Mouse (Mus musculus): ENCODE measurements around the gene Fzd2. TPM values are rescaled to one million over a fixed set of nuclear protein-coding genes. Genes with fewer than 3 reads are reported as not detected.

Gene Fzd2
- total and polyA plus RNA-seq, 3 experiments, result 2.6 to 10.0 (median 2.8) TPM

GRCm38 (mm10) chr11:102568191-102568590, 36.0 kb upstream of the Fzd2 start:
- Histone ChIP-seq H3K9ac (ENCODE audit: low read depth, low read length) (no peak overlapping the region), H3K27me3 (ENCODE audit: control insufficient read depth, insufficient read depth, low read length) (no peaks in the 10 kb centered on the region), H3K79me2 (replicated peaks; ENCODE audit: control insufficient read depth, insufficient read depth, low read length) (no peaks in the 10 kb centered on the region), H3K4me1 (ENCODE audit: control insufficient read depth, insufficient read depth, low read length) (no peaks in the 10 kb centered on the region; the same call in 1 of the 2 replicates), H3K4me3 (no peak overlapping the region), H3K27ac (no peak overlapping the region), H3K36me3 (ENCODE audit: control insufficient read depth, insufficient read depth, low read length) (no peaks in the 10 kb centered on the region)
- WGBS, result 77% methylated on average over 12 of the region's 12 CpGs
- DNase-seq, result no peak
- intact Hi-C loops (cut with DNase I), result no loop called here
- TF ChIP-seq POLR2A (IDR thresholded peaks at IDR 0.05; ENCODE audit: insufficient read depth, low read depth, low read length), result no peak
- TF ChIP-seq CTCF (IDR thresholded peaks at IDR 0.05), result peak; percentile 63

- DNase-seq, result no peak
- no peak overlapping the region for H3K27ac ChIP-seq
- H3K4me3 ChIP-seq, result no peak overlapping the region
- TF ChIP-seq EP300 (IDR thresholded peaks at IDR 0.05; ENCODE audit: insufficient read depth, low read depth, low read length) (no peak), POLR2A (IDR thresholded peaks at IDR 0.05; ENCODE audit: insufficient read depth, low read depth, low read length) (no peak), CTCF (IDR thresholded peaks at IDR 0.05) (no peak)
- H3K9ac ChIP-seq (ENCODE audit: low read depth, low read length), result no peak overlapping the region
- no peaks in the 10 kb centered on the region for H3K36me3 ChIP-seq (ENCODE audit: control insufficient read depth, insufficient read depth, low read length)
- H3K4me1 ChIP-seq (ENCODE audit: control insufficient read depth, insufficient read depth, low read length), result no peaks in the 10 kb centered on the region; the same call in 1 of the 2 replicates
- no peaks in the 10 kb centered on the region for H3K79me2 ChIP-seq (replicated peaks; ENCODE audit: control insufficient read depth, insufficient read depth, low read length)
- 47% methylated on average over 7 of the region's 7 CpGs for WGBS
- H3K27me3 ChIP-seq (ENCODE audit: control insufficient read depth, insufficient read depth, low read length), result no peaks in the 10 kb centered on the region
- intact Hi-C loops (cut with DNase I), result no loop called here
These were observed 35.3 kb upstream of the Fzd2 start for GRCm38 (mm10) chr11:102568756-102569377.

- Histone ChIP-seq H3K27me3 (ENCODE audit: control insufficient read depth, insufficient read depth, low read length) (no peaks in the 10 kb centered on the region), H3K36me3 (ENCODE audit: control insufficient read depth, insufficient read depth, low read length) (no peaks in the 10 kb centered on the region), H3K4me1 (ENCODE audit: control insufficient read depth, insufficient read depth, low read length) (no peaks in the 10 kb centered on the region; the same call in 1 of the 2 replicates), H3K9ac (ENCODE audit: low read depth, low read length) (peak overlapping the region; percentile 49; the same call in 1 of the 2 replicates), H3K4me3 (peak overlapping the region; percentile 53), H3K27ac (no peak overlapping the region), H3K79me2 (replicated peaks; ENCODE audit: control insufficient read depth, insufficient read depth, low read length) (no peaks in the 10 kb centered on the region)
- DNase-seq, result peak; percentile 79 to 91
- WGBS, result 16% methylated on average over 18 of the region's 18 CpGs
- intact Hi-C loops (cut with DNase I), result loop anchor here (1.0 kb wide), 1 partner anchor 78 kb away; no protein-coding TSS in a partner anchor
- TF ChIP-seq CTCF (IDR thresholded peaks at IDR 0.05) (peak; percentile 78), EP300 (IDR thresholded peaks at IDR 0.05; ENCODE audit: insufficient read depth, low read depth, low read length) (0 out of 2 replicates have a peak, but pooled peaks have one; percentile 48), POLR2A (IDR thresholded peaks at IDR 0.05; ENCODE audit: insufficient read depth, low read depth, low read length) (no peak)
These were observed 31.1 kb upstream of the Fzd2 start for GRCm38 (mm10) chr11:102572866-102573663.

GRCm38 (mm10) chr11:102575034-102575433, 29.2 kb upstream of the Fzd2 start:
- H3K79me2 ChIP-seq (replicated peaks; ENCODE audit: control insufficient read depth, insufficient read depth, low read length), result no peaks in the 10 kb centered on the region
- no peaks in the 10 kb centered on the region for H3K27me3 ChIP-seq (ENCODE audit: control insufficient read depth, insufficient read depth, low read length)
- no peaks in the 10 kb centered on the region; the same call in 1 of the 2 replicates for H3K4me1 ChIP-seq (ENCODE audit: control insufficient read depth, insufficient read depth, low read length)
- H3K36me3 ChIP-seq (ENCODE audit: control insufficient read depth, insufficient read depth, low read length), result no peaks in the 10 kb centered on the region
- H3K4me3 ChIP-seq, result no peak overlapping the region
- intact Hi-C loops (cut with DNase I), result no loop called here
- TF ChIP-seq CTCF (IDR thresholded peaks at IDR 0.05) (no peak), POLR2A (IDR thresholded peaks at IDR 0.05; ENCODE audit: insufficient read depth, low read depth, low read length) (no peak), EP300 (IDR thresholded peaks at IDR 0.05; ENCODE audit: insufficient read depth, low read depth, low read length) (no peak)
- no peak overlapping the region for H3K9ac ChIP-seq (ENCODE audit: low read depth, low read length)
- DNase-seq, result no peak
- no peak overlapping the region for H3K27ac ChIP-seq
- 73% methylated on average over 1 of the region's 1 CpGs for WGBS

- Histone ChIP-seq H3K4me3 (no peak overlapping the region), H3K27ac (no peak overlapping the region), H3K27me3 (ENCODE audit: control insufficient read depth, insufficient read depth, low read length) (no peaks in the 10 kb centered on the region), H3K9ac (ENCODE audit: low read depth, low read length) (no peak overlapping the region), H3K4me1 (ENCODE audit: control insufficient read depth, insufficient read depth, low read length) (no peaks in the 10 kb centered on the region; the same call in 1 of the 2 replicates), H3K36me3 (ENCODE audit: control insufficient read depth, insufficient read depth, low read length) (no peaks in the 10 kb centered on the region), H3K79me2 (replicated peaks; ENCODE audit: control insufficient read depth, insufficient read depth, low read length) (no peaks in the 10 kb centered on the region)
- TF ChIP-seq POLR2A (IDR thresholded peaks at IDR 0.05; ENCODE audit: insufficient read depth, low read depth, low read length) (no peak), CTCF (IDR thresholded peaks at IDR 0.05) (no peak), EP300 (IDR thresholded peaks at IDR 0.05; ENCODE audit: insufficient read depth, low read depth, low read length) (no peak)
- no peak for DNase-seq
- intact Hi-C loops (cut with DNase I), result no loop called here
- WGBS, result 52% methylated on average over 13 of the region's 13 CpGs
These were observed 28.0 kb upstream of the Fzd2 start for GRCm38 (mm10) chr11:102576050-102576754.
